In the genomic region with DNA sequence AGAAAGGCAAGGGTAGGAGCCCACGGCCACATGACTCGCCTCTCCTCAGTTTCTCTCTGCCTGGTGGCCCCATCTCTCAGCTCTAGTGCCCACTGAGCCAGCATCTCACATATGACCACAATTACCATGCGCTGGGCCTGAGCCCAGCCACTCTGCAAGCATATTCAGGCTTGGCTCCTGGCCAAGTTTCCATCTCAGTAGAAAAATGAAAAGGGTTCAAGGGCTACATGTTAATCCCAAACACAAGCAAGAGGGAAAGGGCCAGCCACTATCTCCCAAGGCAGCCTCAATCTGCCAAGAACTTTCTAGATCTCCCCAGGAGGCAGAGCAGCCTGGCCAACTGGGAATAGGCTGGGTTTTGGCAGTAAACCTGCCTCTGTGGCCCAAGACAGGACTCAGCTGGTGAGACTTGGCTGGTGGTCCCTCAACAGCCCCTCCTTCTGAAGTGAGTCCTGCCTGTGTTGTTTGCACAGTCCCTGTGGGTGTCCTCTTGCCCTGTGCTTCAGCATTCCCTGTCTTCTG, we compare ENCODE assay signal across 7 mouse cellular contexts.
DNase-seq lines count a peak whose midpoint lies in the region; ATAC-seq and TF ChIP-seq lines count a peak whose summit lies in the region.

No protein-coding gene starts in this region.

- H3K27ac ChIP-seq in heart, embryonic 14.5 days (replicated peaks in 1 of 2; ENCODE audit: control insufficient read depth in 1 of 2, insufficient read depth in 1 of 2, low read depth in 2 of 2, low read length in 2 of 2): peak overlapping the region; percentile 10 to 71
- H3K27ac ChIP-seq in kidney, postnatal 0 days: peak overlapping the region; percentile 85
- H3K27ac ChIP-seq in stomach, postnatal 0 days (replicated peaks): peak overlapping the region; percentile 71

- peaks cover 28 to 31% of the 10 kb centered on the region in 2 experiments for H3K4me1 ChIP-seq in heart, embryonic 14.5 days (ENCODE audit: control insufficient read depth in 2 of 2, insufficient read depth in 2 of 2, low read length in 2 of 2)
- peaks cover 22% of the 10 kb centered on the region for H3K4me1 ChIP-seq in kidney, postnatal 0 days (replicated peaks; ENCODE audit: insufficient read depth, low read length)
- peaks cover 15% of the 10 kb centered on the region; the same call in 1 of the 2 replicates for H3K4me1 ChIP-seq in stomach, postnatal 0 days (replicated peaks; ENCODE audit: control insufficient read depth, insufficient read depth)

- ATAC-seq in heart, embryonic 14.5 days (ENCODE audit: insufficient number of reproducible peaks, insufficient read depth, low FRiP score, low read depth): peak; percentile 58
- peak; percentile 68; the same call in 1 of the 2 replicates for ATAC-seq in kidney, postnatal 0 days (replicated peaks; ENCODE audit: low FRiP score, low read depth)
- ATAC-seq in stomach, postnatal 0 days (ENCODE audit: low FRiP score, low TSS enrichment): peak; percentile 68

- peak; percentile 40 for TF ChIP-seq EP300 in stomach, postnatal 0 days (optimal IDR thresholded peaks at IDR 0.05)

- no peaks in the 10 kb centered on the region for H3K9me3 ChIP-seq in heart, embryonic 14.5 days (ENCODE audit: control insufficient read depth, low read length)
- no peaks in the 10 kb centered on the region for H3K9me3 ChIP-seq in kidney, postnatal 0 days (replicated peaks; ENCODE audit: low read length)
- H3K9me3 ChIP-seq in stomach, postnatal 0 days (ENCODE audit: control insufficient read depth, low read length): no peaks in the 10 kb centered on the region

- no peak overlapping the region for H3K4me2 ChIP-seq in heart, embryonic 14.5 days (ENCODE audit: low read length)
- H3K4me2 ChIP-seq in kidney, postnatal 0 days (ENCODE audit: low read length): no peak overlapping the region
- no peak overlapping the region for H3K4me2 ChIP-seq in stomach, postnatal 0 days (replicated peaks; ENCODE audit: low read depth)

- DNase-seq in 3134 (ENCODE audit: extremely low read depth, insufficient read length, low spot score): peak; percentile 62
- peak; percentile 84 for DNase-seq in 416B (ENCODE audit: low read depth)
- DNase-seq in cerebellum, postnatal 4 days (ENCODE audit: low spot score in 2 of 2): peak; percentile 39 to 78
- DNase-seq in kidney, postnatal 0 days (ENCODE audit: low spot score): peak; percentile 90
- DNase-seq in lung, postnatal 36 days: peak; percentile 72
- DNase-seq in stomach, postnatal 0 days (ENCODE audit: low spot score): peak; percentile 51

- H3K4me3 ChIP-seq in heart, embryonic 14.5 days (ENCODE audit: control insufficient read depth in 1 of 2, insufficient read depth in 1 of 2, low read depth in 1 of 2, low read length in 2 of 2): no peak overlapping the region
- H3K4me3 ChIP-seq in kidney, postnatal 0 days (replicated peaks; ENCODE audit: low read depth, low read length): no peak overlapping the region
- no peak overlapping the region for H3K4me3 ChIP-seq in stomach, postnatal 0 days (ENCODE audit: low read depth, low read length)

- TF ChIP-seq CTCF in kidney, postnatal 0 days (IDR thresholded peaks at IDR 0.05; ENCODE audit: low read depth): no peak
- TF ChIP-seq CTCF in stomach, postnatal 0 days (IDR thresholded peaks at IDR 0.05; ENCODE audit: low read depth): no peak; the same call in 1 of the 2 replicates

- H3K9ac ChIP-seq in heart, embryonic 14.5 days (ENCODE audit: low read length): no peak overlapping the region
- H3K9ac ChIP-seq in kidney, postnatal 0 days (ENCODE audit: low read depth, low read length): no peak overlapping the region
- H3K9ac ChIP-seq in stomach, postnatal 0 days (ENCODE audit: low read length): no peak overlapping the region

- H3K36me3 ChIP-seq in heart, embryonic 14.5 days (ENCODE audit: control insufficient read depth, insufficient read depth, low read length): no peaks in the 10 kb centered on the region
- no peaks in the 10 kb centered on the region for H3K36me3 ChIP-seq in kidney, postnatal 0 days (ENCODE audit: insufficient read depth, low read length)
- H3K36me3 ChIP-seq in stomach, postnatal 0 days (ENCODE audit: control insufficient read depth, insufficient read depth, low read length): no peaks in the 10 kb centered on the region

- H3K27me3 ChIP-seq in heart, embryonic 14.5 days (ENCODE audit: control insufficient read depth, insufficient read depth, low read length): no peaks in the 10 kb centered on the region
- no peaks in the 10 kb centered on the region for H3K27me3 ChIP-seq in kidney, postnatal 0 days (ENCODE audit: insufficient read depth, low read length)
- H3K27me3 ChIP-seq in stomach, postnatal 0 days (ENCODE audit: control insufficient read depth, insufficient read depth, low read length): no peaks in the 10 kb centered on the region

- 44% methylated on average over 3 of the region's 3 CpGs for WGBS in heart, embryonic 14.5 days
- 45% methylated on average over 3 of the region's 3 CpGs for WGBS in kidney, postnatal 0 days
- 35% methylated on average over 3 of the region's 3 CpGs for WGBS in stomach, postnatal 0 days
